Mouse (Mus musculus): ENCODE measurements around the gene Hps1.

Gene Hps1

DNA sequence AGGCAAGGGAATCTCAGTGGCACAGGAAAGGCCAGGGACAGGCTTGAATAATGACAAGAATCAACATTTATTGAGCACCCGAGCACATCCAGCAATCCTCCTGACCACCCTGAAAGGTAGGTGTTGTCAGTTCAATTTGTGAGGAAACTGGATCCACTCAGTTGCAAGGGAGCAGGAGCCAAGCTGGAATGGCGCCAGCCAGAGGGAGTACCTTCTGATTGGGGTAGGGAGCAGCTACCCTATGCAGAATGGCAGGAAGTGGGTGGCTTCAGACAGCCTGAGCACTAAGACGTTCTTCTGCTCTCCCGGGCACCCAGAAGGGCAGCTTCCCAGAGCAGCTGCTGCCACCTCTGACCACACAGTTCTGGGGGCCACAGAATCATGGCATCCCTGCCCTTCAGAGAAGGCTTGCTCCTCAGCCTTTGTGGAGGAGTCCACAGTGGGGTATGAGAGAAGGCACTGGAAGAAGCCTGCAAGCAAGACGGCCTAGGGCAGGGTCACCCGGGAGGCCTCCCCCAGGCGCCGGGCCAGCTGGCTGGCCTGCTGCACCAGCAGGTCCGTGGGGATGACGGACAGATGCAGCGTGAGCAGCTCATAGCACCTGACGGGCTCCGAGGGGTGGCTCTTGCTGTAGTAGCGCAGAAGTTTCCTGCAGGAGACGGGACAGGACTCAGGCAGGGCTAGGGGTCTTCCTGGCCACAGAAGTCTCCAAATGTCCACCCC, 24.5 kb downstream of the Hps1 start:
- no peak for DNase-seq (ENCODE audit: low spot score in 2 of 2)

- peak in 1 of 2 experiments; percentile 52 for DNase-seq (ENCODE audit: low spot score in 2 of 2)
Measured at GRCm38 (mm10) chr19:42753141-42753917, 26.4 kb downstream of the Hps1 start.

- DNase-seq (ENCODE audit: low spot score in 2 of 2), result peak; percentile 72 to 79
Measured at GRCm38 (mm10) chr19:42752363-42752931, 27.3 kb downstream of the Hps1 start, which contains the start of gene Pyroxd2. TSS of gene Pyroxd2 (minus strand) at chr19:42752775.

DNA sequence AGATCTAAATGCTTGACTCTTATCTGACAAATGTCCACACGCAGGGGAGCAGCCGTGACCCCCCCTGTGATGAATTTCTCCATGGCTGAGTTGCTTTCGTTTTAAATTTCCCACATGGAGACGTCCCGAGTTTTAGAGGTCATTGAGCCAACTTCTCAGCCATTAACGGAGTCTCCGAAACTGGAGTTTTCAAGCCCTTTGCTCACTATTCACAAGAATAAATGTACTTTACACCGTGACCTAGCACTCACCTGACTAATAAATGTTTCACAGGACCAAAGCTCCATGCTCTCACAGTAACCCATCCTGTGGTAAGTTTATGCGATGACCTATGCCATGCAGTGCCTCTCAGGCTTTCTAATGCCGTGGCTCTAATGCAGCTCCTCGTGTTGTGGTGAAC, 29.6 kb downstream of the Hps1 start:
- no peak for DNase-seq (ENCODE audit: low spot score in 2 of 2)

DNA sequence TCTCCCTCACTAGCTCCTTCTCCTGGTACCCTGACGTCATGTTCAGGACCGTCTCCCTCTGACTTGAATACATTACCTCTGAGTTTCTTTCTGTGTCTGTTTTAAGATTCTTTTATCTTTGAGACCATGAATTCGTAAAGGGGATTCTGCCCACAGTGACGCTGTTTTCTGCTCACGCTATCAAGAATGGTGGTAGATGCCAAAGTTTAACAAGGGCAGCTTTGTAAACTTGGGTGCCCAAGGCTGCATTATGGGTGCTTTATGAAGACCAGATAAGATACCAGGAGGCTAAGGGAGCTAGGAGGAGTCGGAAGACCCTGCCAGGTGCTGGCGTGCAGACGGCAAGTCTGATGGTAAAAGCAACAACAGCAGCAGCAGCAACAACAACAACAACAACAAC, 33.1 kb downstream of the Hps1 start:
- DNase-seq (ENCODE audit: low spot score in 2 of 2), result no peak

DNA sequence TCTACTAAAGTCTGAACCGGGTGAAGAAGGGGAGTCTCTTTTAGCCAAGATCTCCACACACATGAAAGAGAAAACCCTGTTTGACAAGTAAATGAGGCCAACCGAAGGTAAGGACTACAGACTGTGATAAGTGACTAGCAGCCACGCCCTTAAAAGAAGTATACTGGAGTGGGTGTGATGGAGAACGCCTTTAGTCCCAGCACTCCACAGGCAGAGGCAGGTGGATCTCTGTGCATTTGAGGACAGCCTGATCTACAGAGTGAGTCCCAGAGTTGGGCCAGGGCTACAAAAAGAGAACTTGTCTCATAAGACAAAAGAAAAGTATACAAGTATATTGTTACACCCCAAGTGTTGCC, 33.9 kb downstream of the Hps1 start:
- DNase-seq (ENCODE audit: low spot score in 2 of 2), result no peak

DNA sequence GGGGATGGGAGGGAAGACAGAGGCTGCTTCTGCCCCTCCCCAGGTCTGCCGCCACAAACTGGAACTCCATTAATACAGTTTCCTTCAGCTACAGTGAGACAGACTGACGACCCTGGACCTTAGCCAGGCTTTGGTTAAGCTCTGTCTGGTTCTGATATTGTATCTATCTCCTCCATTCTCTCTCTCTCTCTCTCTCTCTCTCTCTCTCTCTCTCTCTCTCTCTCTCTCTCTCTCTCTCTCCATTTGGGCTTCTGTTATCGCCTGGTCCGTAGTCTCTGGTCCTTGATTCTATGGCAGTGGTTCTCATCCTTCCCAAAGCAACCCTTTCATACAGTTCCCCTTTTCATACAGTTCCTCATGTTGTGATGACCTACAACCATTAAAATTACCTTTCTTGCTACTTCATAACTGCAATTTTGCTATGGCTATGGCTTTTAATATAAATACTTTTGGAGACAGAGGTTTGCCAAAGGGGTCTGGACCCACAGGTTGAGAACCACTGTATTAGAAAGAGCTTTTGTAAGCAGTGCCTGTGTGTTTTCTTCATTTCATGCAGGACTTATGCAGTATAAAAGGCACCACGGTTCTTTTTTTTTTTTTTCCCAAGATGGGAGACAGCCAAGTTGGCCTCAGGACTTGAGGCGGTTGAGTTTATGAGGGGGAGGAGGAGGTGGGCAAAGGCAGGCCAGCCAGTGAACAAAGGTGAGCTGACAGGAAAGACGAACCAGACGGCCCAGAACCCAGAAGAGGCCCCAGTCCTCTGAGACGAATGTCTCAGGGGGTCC, 34.5 kb downstream of the Hps1 start:
- DNase-seq (ENCODE audit: low spot score in 2 of 2), result no peak

GRCm38 (mm10) chr19:42744162-42744586, 35.6 kb downstream of the Hps1 start:
- peak in 1 of 2 experiments; percentile 40 for DNase-seq (ENCODE audit: low spot score in 2 of 2)

GRCm38 (mm10) chr19:42743261-42743660, 36.5 kb downstream of the Hps1 start:
- no peak for DNase-seq (ENCODE audit: low spot score in 2 of 2)

DNA sequence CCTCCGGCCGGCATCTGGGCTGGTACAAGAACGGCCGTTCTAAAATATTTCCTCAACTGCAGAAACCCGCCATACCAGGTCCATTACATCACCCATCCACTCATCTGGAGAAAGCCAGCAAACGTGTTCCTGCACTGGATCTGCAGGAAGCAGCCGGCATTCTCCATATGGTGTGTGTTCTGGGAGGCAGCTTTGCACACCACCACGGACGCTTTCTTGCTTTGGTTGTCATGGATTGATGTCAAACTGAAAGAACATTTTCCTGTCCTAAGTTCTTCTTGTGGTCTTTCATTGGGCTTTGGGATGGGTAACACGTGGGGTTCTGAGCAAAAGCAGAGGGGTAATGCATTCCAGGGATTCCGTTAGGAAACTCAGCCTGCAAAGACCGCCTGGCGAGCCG, 37.9 kb downstream of the Hps1 start:
- no peak for DNase-seq (ENCODE audit: low spot score in 2 of 2)

GRCm38 (mm10) chr19:42740163-42740899, 39.4 kb downstream of the Hps1 start:
- no peak for DNase-seq (ENCODE audit: low spot score in 2 of 2)

- DNase-seq (ENCODE audit: low spot score in 2 of 2), result no peak
Measured at GRCm38 (mm10) chr19:42739734-42740133, 40.0 kb downstream of the Hps1 start.

DNA sequence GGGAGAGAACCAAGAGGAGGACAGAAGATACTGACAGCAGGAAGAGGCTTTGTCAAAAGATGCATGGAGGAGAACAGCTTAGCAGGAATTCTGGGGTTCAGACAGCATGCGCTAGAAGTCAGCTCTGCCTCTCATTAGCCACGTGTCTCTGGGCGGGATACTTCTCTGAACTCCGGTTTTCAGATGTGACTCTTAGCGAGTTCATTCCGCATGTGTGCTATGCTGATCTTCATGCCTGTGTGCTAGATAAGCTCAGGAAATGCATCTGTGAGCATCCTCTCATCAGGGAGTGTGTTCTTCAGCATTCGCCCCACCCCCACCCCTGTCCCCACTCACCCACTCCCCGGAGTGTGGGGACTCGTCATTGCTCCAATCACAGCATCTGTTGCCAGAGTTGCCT, 42.0 kb downstream of the Hps1 start:
- DNase-seq (ENCODE audit: low spot score in 2 of 2), result no peak

- DNase-seq (ENCODE audit: low spot score in 2 of 2), result no peak
Measured at GRCm38 (mm10) chr19:42734982-42735381, 44.8 kb downstream of the Hps1 start.

GRCm38 (mm10) chr19:42727424-42727823, 52.4 kb downstream of the Hps1 start:
- DNase-seq (ENCODE audit: low spot score in 2 of 2), result no peak

GRCm38 (mm10) chr19:42726766-42727165, 53.0 kb downstream of the Hps1 start:
- no peak for DNase-seq (ENCODE audit: low spot score in 2 of 2)

DNA sequence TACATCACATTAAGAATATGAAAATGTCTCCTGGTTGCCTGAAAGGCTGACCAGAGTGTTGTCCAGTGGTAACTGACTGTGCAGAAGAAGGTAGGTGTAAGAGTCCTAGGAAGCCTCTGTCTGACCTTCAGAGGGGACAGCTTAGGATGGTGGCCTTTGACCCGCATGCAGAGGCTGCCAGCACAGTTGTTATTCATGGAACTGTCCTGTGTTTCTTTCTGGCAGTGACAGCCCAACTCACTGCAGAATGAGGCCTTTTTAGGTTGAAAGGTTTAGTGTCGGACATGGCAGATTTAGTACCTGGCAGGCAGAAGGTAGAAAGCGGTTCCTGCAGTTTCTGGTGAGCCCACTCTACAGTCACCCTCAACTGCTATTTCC, 53.8 kb downstream of the Hps1 start:
- DNase-seq (ENCODE audit: low spot score in 2 of 2), result no peak

DNA sequence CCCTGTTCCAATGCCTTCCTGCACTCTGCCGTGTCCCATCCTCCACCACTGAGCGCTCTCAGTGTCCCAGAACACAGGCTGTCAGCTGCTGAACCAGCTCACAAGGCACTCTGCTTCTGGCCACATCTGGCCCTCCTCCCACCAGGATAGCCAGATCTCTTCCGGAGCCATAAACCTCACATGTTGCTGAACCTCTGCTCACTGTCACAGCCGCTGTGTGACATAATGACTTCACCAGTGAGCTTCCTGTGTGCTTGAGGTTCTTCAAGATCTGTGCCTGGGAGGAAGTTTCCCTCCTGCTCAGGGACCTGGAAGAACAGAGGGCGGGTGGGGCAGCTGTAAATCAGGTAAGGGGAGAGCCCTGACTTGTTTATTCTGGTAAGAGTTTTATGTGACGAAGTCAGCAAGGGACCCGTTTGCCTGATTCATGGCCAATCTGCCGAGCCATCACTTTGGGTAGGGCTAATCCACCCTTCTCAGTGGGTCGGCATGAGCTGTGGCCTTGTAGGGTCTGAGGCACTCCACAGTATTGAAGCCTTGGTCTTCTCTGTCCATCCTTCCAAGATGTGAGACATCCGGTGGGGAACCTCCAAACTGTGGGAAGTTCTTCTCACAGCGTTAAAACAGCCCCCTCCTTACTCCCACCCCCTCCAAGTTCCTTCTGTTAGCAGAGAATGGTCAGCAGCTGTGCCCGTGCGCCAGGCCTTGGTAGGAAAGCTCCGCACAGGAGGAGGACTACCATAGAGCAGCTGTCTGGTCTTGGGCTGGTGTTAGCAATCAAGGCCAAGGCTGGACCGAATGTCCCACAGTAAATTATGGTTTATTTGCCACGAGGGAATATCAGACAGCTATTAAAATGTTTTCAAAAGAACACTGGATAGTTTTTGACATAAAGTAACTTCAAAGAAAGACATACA, 54.5 kb downstream of the Hps1 start:
- DNase-seq (ENCODE audit: low spot score in 2 of 2), result no peak

DNA sequence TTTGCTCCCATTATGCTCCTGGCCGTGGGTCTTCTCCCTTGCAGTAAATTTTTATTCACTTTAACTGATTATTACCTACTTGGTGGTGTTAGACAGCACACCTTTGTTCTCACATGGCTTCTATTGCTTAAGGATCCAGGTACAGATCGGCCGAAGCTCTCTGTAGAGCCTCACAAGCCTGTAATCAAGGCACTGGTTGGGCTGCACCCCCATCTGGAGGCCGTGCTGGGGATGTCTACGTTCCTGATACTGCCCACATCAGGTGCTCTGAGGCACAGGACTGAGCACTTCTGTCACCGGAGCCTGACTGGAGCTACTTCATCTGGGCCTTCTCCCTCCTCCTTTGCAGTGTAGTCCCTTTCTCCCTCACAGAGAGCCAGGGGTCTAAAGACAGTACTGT, 56.5 kb downstream of the Hps1 start:
- DNase-seq (ENCODE audit: low spot score in 2 of 2), result no peak

DNA sequence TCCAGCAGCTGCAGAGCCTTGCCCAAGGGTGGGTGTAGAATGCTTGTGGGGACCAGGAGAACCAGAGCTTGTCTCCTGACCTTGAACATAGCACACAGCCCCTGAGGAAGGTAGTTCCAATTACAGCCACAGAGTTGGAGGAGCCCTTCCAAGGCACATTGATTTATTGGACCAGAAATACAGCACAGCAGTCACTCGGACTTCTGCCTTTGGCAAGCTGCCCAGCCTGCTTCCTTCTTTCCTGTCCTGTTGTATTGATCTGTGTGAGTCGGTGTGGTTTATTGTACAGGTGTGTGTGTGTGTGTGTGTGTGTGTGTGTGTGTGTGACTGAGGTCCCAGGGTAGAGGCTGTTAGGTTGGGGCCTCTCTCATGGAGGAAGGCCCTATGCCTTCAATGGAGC, 57.3 kb downstream of the Hps1 start:
- no peak for DNase-seq (ENCODE audit: low spot score in 2 of 2)
